Comparison of ENCODE assay signal across 8 mouse cellular contexts in the genomic region with DNA sequence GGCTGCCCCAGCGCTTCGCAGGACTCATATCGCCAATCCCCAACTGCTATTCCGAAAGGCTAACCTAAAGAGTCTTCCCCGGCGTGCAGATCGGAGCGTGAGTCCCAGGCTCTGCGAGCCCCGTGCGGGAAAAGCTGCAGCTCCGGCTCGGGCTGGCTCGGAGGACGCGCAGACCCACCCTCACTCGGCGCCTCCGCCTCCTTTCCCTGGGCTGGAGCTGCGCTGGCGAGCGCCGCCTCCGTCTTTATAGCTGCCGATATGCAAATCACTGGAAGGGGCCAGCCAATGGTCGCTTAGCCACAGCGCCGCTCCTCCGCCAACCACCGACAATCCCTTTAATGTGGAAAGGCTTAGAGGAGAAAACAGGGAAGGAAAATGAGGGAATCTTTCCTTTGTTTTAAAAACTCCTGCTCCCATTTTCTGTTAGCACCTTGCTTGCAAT. TPM values are rescaled to one million over a fixed set of nuclear protein-coding genes. Genes with fewer than 3 reads are reported as not detected.
DNase-seq lines count a peak whose midpoint lies in the region; ATAC-seq and TF ChIP-seq lines count a peak whose summit lies in the region.

A gene (minus strand): TSS at position 219 of the 442 bp plus-strand sequence.

- peaks cover 47% of the 10 kb centered on the region for H3K27me3 ChIP-seq in forebrain, embryonic 13.5 days
- H3K27me3 ChIP-seq in heart, postnatal 0 days (ENCODE audit: control insufficient read depth, insufficient read depth, low read length) = peaks cover 96% of the 10 kb centered on the region
- peaks cover 84% of the 10 kb centered on the region for H3K27me3 ChIP-seq in liver, embryonic 11.5 days (replicated peaks; ENCODE audit: control insufficient read depth, insufficient read depth, low read length)
- H3K27me3 ChIP-seq in neural tube, embryonic 11.5 days (ENCODE audit: control insufficient read depth, insufficient read depth, low read length) = peaks cover 59% of the 10 kb centered on the region

- H3K9ac ChIP-seq in forebrain, embryonic 13.5 days = peak within 1 kb of the TSS; percentile 75
- H3K9ac ChIP-seq in heart, postnatal 0 days (replicated peaks; ENCODE audit: low read depth, low read length) = no peak within 1 kb of the TSS
- no peak within 1 kb of the TSS for H3K9ac ChIP-seq in liver, embryonic 11.5 days (ENCODE audit: low read depth, low read length)
- peak within 1 kb of the TSS; percentile 49 for H3K9ac ChIP-seq in neural tube, embryonic 11.5 days (ENCODE audit: low read length)

- TF ChIP-seq CTCF in heart, postnatal 0 days (IDR thresholded peaks at IDR 0.05; ENCODE audit: low read depth) = 0 out of 2 replicates have a peak, but pooled peaks have one; percentile 6

- H3K4me1 ChIP-seq in forebrain, embryonic 13.5 days = peaks cover 70% of the 10 kb centered on the region
- H3K4me1 ChIP-seq in heart, postnatal 0 days (ENCODE audit: control insufficient read depth, insufficient read depth) = peaks cover 19% of the 10 kb centered on the region
- 0 out of 2 replicates have a peak, but pooled peaks cover 2% of the 10 kb centered on the region for H3K4me1 ChIP-seq in liver, embryonic 11.5 days (replicated peaks; ENCODE audit: control insufficient read depth, insufficient read depth, low read length)
- H3K4me1 ChIP-seq in neural tube, embryonic 11.5 days (ENCODE audit: control insufficient read depth, insufficient read depth, low read length) = peaks cover 30% of the 10 kb centered on the region

- WGBS in forebrain, embryonic 13.5 days = under 1% methylated on average over 30 of the region's 30 CpGs
- WGBS in heart, postnatal 0 days = 0% methylated on average over 30 of the region's 30 CpGs
- WGBS in liver, embryonic 11.5 days = under 1% methylated on average over 30 of the region's 30 CpGs
- WGBS in neural tube, embryonic 11.5 days = under 1% methylated on average over 30 of the region's 30 CpGs

- DNase-seq in urinary bladder, adult 18-20 months (ENCODE audit: low spot score in 2 of 2) = peak; percentile 6 to 10
- no peak for DNase-seq in urinary bladder, postnatal 25 days (ENCODE audit: low spot score)
- peak; percentile 69 for DNase-seq in heart, postnatal 0 days (ENCODE audit: low spot score)
- DNase-seq in kidney, postnatal 25 days = peak; percentile 72 to 81
- DNase-seq in liver, embryonic 11.5 days (ENCODE audit: low spot score) = peak; percentile 77
- DNase-seq in neural tube, embryonic 11.5 days (ENCODE audit: low spot score) = peak; percentile 93
- DNase-seq in thymus, adult 18-20 months = peak; percentile 28 to 33

- peak within 1 kb of the TSS; percentile 82 for H3K4me2 ChIP-seq in forebrain, embryonic 13.5 days
- H3K4me2 ChIP-seq in heart, postnatal 0 days (ENCODE audit: low read depth, low read length) = peak within 1 kb of the TSS; percentile 70
- peak within 1 kb of the TSS; percentile 57 for H3K4me2 ChIP-seq in liver, embryonic 11.5 days
- peak within 1 kb of the TSS; percentile 72 for H3K4me2 ChIP-seq in neural tube, embryonic 11.5 days (ENCODE audit: low read depth)

- TF ChIP-seq EP300 in heart, postnatal 0 days (IDR thresholded peaks at IDR 0.05; ENCODE audit: low read depth) = no peak

- H3K27ac ChIP-seq in forebrain, embryonic 13.5 days = peak within 1 kb of the TSS; percentile 80
- H3K27ac ChIP-seq in heart, postnatal 0 days (ENCODE audit: low read depth) = no peak within 1 kb of the TSS
- no peak within 1 kb of the TSS for H3K27ac ChIP-seq in liver, embryonic 11.5 days (ENCODE audit: low read depth, low read length)
- H3K27ac ChIP-seq in neural tube, embryonic 11.5 days (ENCODE audit: low read depth, low read length) = peak within 1 kb of the TSS; percentile 49; the same call in 1 of the 2 replicates

- ATAC-seq in forebrain, embryonic 13.5 days = peak; percentile 94
- ATAC-seq in heart, postnatal 0 days (ENCODE audit: insufficient read depth, low read depth) = peak; percentile 77
- peak; percentile 80 for ATAC-seq in liver, embryonic 11.5 days (replicated peaks; ENCODE audit: low FRiP score)
- peak; percentile 85 for ATAC-seq in neural tube, embryonic 11.5 days (ENCODE audit: insufficient read depth, low FRiP score, low TSS enrichment)

- H3K4me3 ChIP-seq in forebrain, embryonic 13.5 days = peak within 1 kb of the TSS; percentile 56
- H3K4me3 ChIP-seq in heart, postnatal 0 days (ENCODE audit: low read depth, low read length) = peak within 1 kb of the TSS; percentile 44
- H3K4me3 ChIP-seq in liver, embryonic 11.5 days (ENCODE audit: low read depth, low read length) = peak within 1 kb of the TSS; percentile 26
- peak within 1 kb of the TSS; percentile 49 for H3K4me3 ChIP-seq in neural tube, embryonic 11.5 days (ENCODE audit: low read depth, low read length)

- 0 out of 2 replicates have a peak, but pooled peaks cover 4% of the 10 kb centered on the region for H3K36me3 ChIP-seq in forebrain, embryonic 13.5 days (ENCODE audit: poor library complexity, severe bottlenecking)
- no peaks in the 10 kb centered on the region for H3K36me3 ChIP-seq in heart, postnatal 0 days (replicated peaks; ENCODE audit: control insufficient read depth, insufficient read depth, low read length)
- no peaks in the 10 kb centered on the region for H3K36me3 ChIP-seq in liver, embryonic 11.5 days (ENCODE audit: control insufficient read depth, insufficient read depth, low read length)
- H3K36me3 ChIP-seq in neural tube, embryonic 11.5 days (ENCODE audit: control insufficient read depth, insufficient read depth, low read length) = no peaks in the 10 kb centered on the region

- H3K9me3 ChIP-seq in forebrain, embryonic 13.5 days (replicated peaks) = no peaks in the 10 kb centered on the region
- H3K9me3 ChIP-seq in heart, postnatal 0 days (replicated peaks; ENCODE audit: control insufficient read depth, low read length) = no peaks in the 10 kb centered on the region
- no peaks in the 10 kb centered on the region for H3K9me3 ChIP-seq in liver, embryonic 11.5 days (ENCODE audit: control insufficient read depth, low read length)
- no peaks in the 10 kb centered on the region for H3K9me3 ChIP-seq in neural tube, embryonic 11.5 days (ENCODE audit: control insufficient read depth, low read length)

RNA-seq across cellular contexts. Expression of the gene that starts here (rescaled TPM):
- 21.1 and 22.3 TPM in 2 replicates for polyA plus RNA-seq in forebrain, embryonic 13.5 days (2015; fragmentation: Nextera tagmentation; extraction: Ambion mirVana)
- not detected in 2 replicates for total RNA-seq in heart, postnatal 0 days (2014; rRNA removed; ENCODE audit: low replicate concordance)
- polyA plus RNA-seq in heart, postnatal 0 days (2015; fragmentation: Nextera tagmentation; extraction: Ambion mirVana) = 0.14 TPM in 1 of 2 replicates, not detected in the other
- 0.12 and 0.21 TPM in 2 replicates for polyA plus RNA-seq in liver, embryonic 11.5 days (2014; fragmentation: Nextera tagmentation; extraction: Ambion mirVana)
- polyA plus RNA-seq in neural tube, embryonic 11.5 days (2014; fragmentation: Nextera tagmentation; extraction: Ambion mirVana) = 18.5 and 19.5 TPM in 2 replicates

Comparison
In these comparisons a context has a peak if more than half of its experiments do, and no peak if none do; other contexts are left out.
1. RNA of the gene that starts here (polyA plus RNA-seq): 21.1 to 22.3 TPM in forebrain, embryonic 13.5 days and 18.5 to 19.5 TPM in neural tube, embryonic 11.5 days; 0.12 to 0.21 TPM in liver, embryonic 11.5 days and 0.14 TPM in heart, postnatal 0 days; every median in the first group is over 10 times any median in the second.
2. Peak in DNase-seq, ATAC-seq, H3K4me3 ChIP-seq and H3K4me2 ChIP-seq in heart, postnatal 0 days; RNA of the gene not detected or under 1 TPM.
3. Peak in DNase-seq, ATAC-seq, H3K4me3 ChIP-seq and H3K4me2 ChIP-seq in liver, embryonic 11.5 days; RNA of the gene not detected or under 1 TPM.
4. H3K27ac ChIP-seq: peak in forebrain, embryonic 13.5 days (single experiment) and neural tube, embryonic 11.5 days (single experiment); none in heart, postnatal 0 days (single experiment) and liver, embryonic 11.5 days (single experiment).
5. H3K9ac ChIP-seq: peak in forebrain, embryonic 13.5 days (single experiment) and neural tube, embryonic 11.5 days (single experiment); none in heart, postnatal 0 days (single experiment) and liver, embryonic 11.5 days (single experiment).
6. Peak in every context shown above with its lines, with median percentiles within 50 percentile points of each other: ATAC-seq, H3K4me2 ChIP-seq and H3K4me3 ChIP-seq.